11 mouse cellular contexts compared by ENCODE assay signal in the genomic region with DNA sequence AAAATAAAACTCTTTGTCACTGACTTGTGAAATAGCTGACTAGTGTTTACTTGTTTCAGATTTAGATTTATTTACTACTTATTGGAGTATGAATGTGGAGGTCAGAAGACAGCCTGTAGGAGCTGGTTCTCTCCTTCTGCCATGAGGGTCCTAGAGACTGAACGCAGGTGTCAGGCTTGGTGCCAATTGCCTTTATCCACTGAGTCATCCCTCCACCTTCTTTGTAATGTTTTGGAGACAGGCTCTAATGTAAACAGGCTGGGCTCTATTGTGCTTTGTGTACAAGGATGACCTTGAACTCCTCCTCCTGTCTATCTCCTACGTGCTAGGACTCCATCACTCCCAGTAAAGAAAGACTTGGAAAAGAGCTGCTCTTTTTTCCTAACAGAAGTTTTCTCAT. TPM values are rescaled to one million over a fixed set of nuclear protein-coding genes. Genes with fewer than 3 reads are reported as not detected.
DNase-seq lines count a peak whose midpoint lies in the region; ATAC-seq and TF ChIP-seq lines count a peak whose summit lies in the region.
"Had no signal": no experiment of that assay in that cellular context is flagged by ENCODE, and none has a peak within 500 bp of the region (broad histone marks: within the 10 kb centered on the region; RNA-seq: fewer than 3 reads in every experiment).

No protein-coding gene starts in this region.

- H3K9ac ChIP-seq in hindbrain, embryonic 12.5 days: peak overlapping the region; percentile 36; the same call in 1 of the 2 replicates
- peak overlapping the region; percentile 9; the same call in 1 of the 2 replicates for H3K9ac ChIP-seq in midbrain, embryonic 15.5 days
- H3K9ac ChIP-seq: embryonic facial prominence, embryonic 13.5 days had no signal

- H3K27me3 ChIP-seq in cerebellum, adult 2 months (ENCODE audit: control insufficient read depth, insufficient read depth, low read length): no peaks in the 10 kb centered on the region
- H3K27me3 ChIP-seq in hindbrain, embryonic 12.5 days: no peaks in the 10 kb centered on the region
- no peaks in the 10 kb centered on the region for H3K27me3 ChIP-seq in midbrain, embryonic 15.5 days (replicated peaks)
- H3K27me3 ChIP-seq: embryonic facial prominence, embryonic 13.5 days had no signal

- H3K9me3 ChIP-seq in hindbrain, embryonic 12.5 days (replicated peaks): no peaks in the 10 kb centered on the region
- no peaks in the 10 kb centered on the region for H3K9me3 ChIP-seq in midbrain, embryonic 15.5 days
- H3K9me3 ChIP-seq: embryonic facial prominence, embryonic 13.5 days had no signal

- peaks cover 3% of the 10 kb centered on the region; the same call in 1 of the 2 replicates for H3K4me1 ChIP-seq in cerebellum, adult 2 months (ENCODE audit: control insufficient read depth, insufficient read depth, low read length)
- peaks cover 6% of the 10 kb centered on the region for H3K4me1 ChIP-seq in cortical plate, adult 2 months (ENCODE audit: control insufficient read depth, insufficient read depth, low read length)
- H3K4me1 ChIP-seq in hindbrain, embryonic 12.5 days: peaks cover 21% of the 10 kb centered on the region
- H3K4me1 ChIP-seq in midbrain, embryonic 15.5 days: peaks cover 28% of the 10 kb centered on the region

- no peak for ATAC-seq in cerebellum, adult (ENCODE audit: insufficient number of reproducible peaks, low FRiP score, low TSS enrichment)
- ATAC-seq in hindbrain, embryonic 12.5 days (ENCODE audit: low FRiP score): no peak
- ATAC-seq in midbrain, embryonic 15.5 days (replicated peaks): no peak
- ATAC-seq in activated CD4-positive, CD25-positive, alpha-beta regulatory T cell, adult 4 months: no peak

- DNase-seq in cerebellum, adult 2 months: no peak
- no peak for DNase-seq in heart, adult 9 months (ENCODE audit: low spot score in 2 of 2)
- DNase-seq in thymus, postnatal 4 days: no peak
- DNase-seq: cerebellum, postnatal 25 days; kidney, adult 11 months had no signal

- peaks cover 31% of the 10 kb centered on the region for H3K36me3 ChIP-seq in hindbrain, embryonic 12.5 days
- peaks cover 11% of the 10 kb centered on the region for H3K36me3 ChIP-seq in midbrain, embryonic 15.5 days (replicated peaks)

- H3K4me2 ChIP-seq in hindbrain, embryonic 12.5 days (replicated peaks): peak overlapping the region; percentile 66
- H3K4me2 ChIP-seq in midbrain, embryonic 15.5 days: peak overlapping the region; percentile 54
- H3K4me2 ChIP-seq: embryonic facial prominence, embryonic 13.5 days had no signal

- TF ChIP-seq POLR2A in cerebellum, adult 2 months (IDR thresholded peaks at IDR 0.05; ENCODE audit: borderline replicate concordance, insufficient read depth, low read length): no peak
- no peak for TF ChIP-seq POLR2A in cortical plate, adult 2 months (IDR thresholded peaks at IDR 0.05; ENCODE audit: extremely low read depth, insufficient read depth, low read length)

- no peak for TF ChIP-seq CTCF in cerebellum, adult 2 months (IDR thresholded peaks at IDR 0.05; ENCODE audit: borderline replicate concordance, insufficient read depth, low read depth, low read length)
- no peak for TF ChIP-seq CTCF in cortical plate, adult 2 months (IDR thresholded peaks at IDR 0.05; ENCODE audit: extremely low read depth, insufficient read depth, low read length)

- 15% methylated on average over 2 of the region's 2 CpGs for WGBS in cerebellum, adult 2 months
- 42% methylated on average over 2 of the region's 2 CpGs for WGBS in hindbrain, embryonic 12.5 days
- 25% methylated on average over 2 of the region's 2 CpGs for WGBS in midbrain, embryonic 15.5 days

- H3K4me3 ChIP-seq in cerebellum, adult 2 months (replicated peaks; ENCODE audit: insufficient read depth, low read depth, low read length): peak overlapping the region; percentile 46
- peak overlapping the region; percentile 49; the same call in 1 of the 2 replicates for H3K4me3 ChIP-seq in cortical plate, adult 2 months (ENCODE audit: insufficient read depth, low read length)
- H3K4me3 ChIP-seq in hindbrain, embryonic 12.5 days: peak overlapping the region; percentile 23
- H3K4me3 ChIP-seq in midbrain, embryonic 15.5 days: peak overlapping the region; percentile 51
- H3K4me3 ChIP-seq: embryonic facial prominence, embryonic 13.5 days had no signal

- H3K27ac ChIP-seq in cerebellum, adult 2 months (ENCODE audit: insufficient read depth, low read length): 0 out of 2 replicates have a peak overlapping the region, but pooled peaks have one; percentile 23
- H3K27ac ChIP-seq in cortical plate, adult 2 months (ENCODE audit: insufficient read depth, low read length): no peak overlapping the region
- H3K27ac ChIP-seq in hindbrain, embryonic 12.5 days: no peak overlapping the region
- no peak overlapping the region for H3K27ac ChIP-seq in midbrain, embryonic 15.5 days
- H3K27ac ChIP-seq: embryonic facial prominence, embryonic 13.5 days had no signal

RNA-seq across cellular contexts. Expression of a gene that starts 51.4 kb away (rescaled TPM):
- polyA plus RNA-seq in cerebellum, adult 2 months (2012; rRNA removed): 134 and 135 TPM in 2 replicates
- polyA plus RNA-seq in cortical plate, adult 2 months (2012; rRNA removed): 126 and 130 TPM in 2 replicates
- 119 and 123 TPM in 2 replicates for polyA plus RNA-seq in hindbrain, embryonic 12.5 days (2016; fragmentation: Nextera tagmentation; extraction: Ambion mirVana)
- 85.5 and 88.9 TPM in 2 replicates for polyA plus RNA-seq in midbrain, embryonic 15.5 days (2015; fragmentation: Nextera tagmentation; extraction: Ambion mirVana)
- 10 to 100 TPM; 17.2 to 18.7 TPM for polyA plus RNA-seq in activated CD4-positive, CD25-positive, alpha-beta regulatory T cell, adult 4 months (2017; shearing (Covaris generic))
